Mouse (Mus musculus) E14TG2a.4 (cell line): ENCODE data around the gene Alox15.

Experiments used
- CTCF ChIP-seq: conservative IDR thresholded peaks from 2 replicates; pipeline ENCODE4 v1.5.1; 2014; ENCODE audit warnings: low read length
- POU5F1 ChIP-seq: IDR thresholded peaks from 2 replicates; pipeline ENCODE4 v1.6.1; 2014; ENCODE audit warnings: low read length, borderline replicate concordance

DNA sequence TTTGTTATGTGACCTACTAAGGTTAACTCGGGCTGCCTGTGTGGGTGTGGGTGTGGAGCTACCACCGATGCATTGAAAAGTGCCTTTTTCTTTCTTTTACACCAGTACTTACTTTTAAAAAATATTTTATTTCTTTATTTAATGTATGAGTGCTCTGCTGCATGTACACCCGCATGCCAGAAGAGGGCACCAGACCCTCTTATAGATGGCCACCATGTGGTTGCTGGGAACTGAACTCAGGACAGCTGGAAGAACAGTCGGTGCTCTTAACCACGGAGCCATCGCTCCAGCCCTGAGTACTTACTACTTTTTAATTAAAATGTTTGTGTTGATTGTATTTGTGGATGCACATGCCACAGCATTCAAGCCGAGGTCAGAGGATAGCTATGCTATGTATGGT, 38.0 kb downstream of the Alox15 start:
- TF ChIP-seq CTCF = peak; percentile 82
- no peak for TF ChIP-seq POU5F1
